Mouse (Mus musculus): ENCODE measurements around the gene Btbd35f22. TPM values are rescaled to one million over a fixed set of nuclear protein-coding genes. Genes with fewer than 3 reads are reported as not detected.
"Not testable (repeated sequence)": the region's sequence is repeated elsewhere in the genome, so short reads cannot be mapped to it uniquely, and the experiment has no call there.

Gene Btbd35f22
- not detected in 2 replicates for polyA plus RNA-seq (2016; fragmentation: Nextera tagmentation; extraction: Ambion mirVana)

- not testable (repeated sequence) for H3K9me3 ChIP-seq; H3K4me1 ChIP-seq; H3K9ac ChIP-seq; H3K27ac ChIP-seq; H3K4me3 ChIP-seq (replicated peaks); H3K4me2 ChIP-seq; H3K36me3 ChIP-seq (replicated peaks); ATAC-seq (ENCODE audit: low FRiP score); H3K27me3 ChIP-seq
- WGBS, result no CpG with 5 or more reads among the region's 3 CpGs
Measured at GRCm38 (mm10) chrX:32047529-32047928, at the start of gene Btbd35f22. Btbd35f22 (plus strand) TSS chrX:32047829.

Other genes starting within 250 kb of the Btbd35f22 start
- gene Gm21637, start 85.8 kb upstream of the Btbd35f22 start, polyA plus RNA-seq (2016; fragmentation: Nextera tagmentation; extraction: Ambion mirVana), result not detected in 2 replicates
- gene Btbd35f2, start 230.6 kb downstream of the Btbd35f22 start, polyA plus RNA-seq (2016; fragmentation: Nextera tagmentation; extraction: Ambion mirVana), result not detected in 2 replicates

Measured in forebrain, embryonic 12.5 days (tissue).